Mouse (Mus musculus) embryo, embryonic 10.5 days (tissue): ENCODE measurements around the gene Ap2a1.
A peak's percentile ranks its signal among the peaks of the same experiment; 100 is the strongest.
"Not testable (repeated sequence)": the region's sequence is repeated elsewhere in the genome, so short reads cannot be mapped to it uniquely, and the experiment has no call there.

ENCODE experiments used
- DNase-seq: peaks from one replicate; pipeline ENCODE4 v3.0.0-alpha.2; 2015; ENCODE audit warnings: low spot score

The Ap2a1 gene

DNA sequence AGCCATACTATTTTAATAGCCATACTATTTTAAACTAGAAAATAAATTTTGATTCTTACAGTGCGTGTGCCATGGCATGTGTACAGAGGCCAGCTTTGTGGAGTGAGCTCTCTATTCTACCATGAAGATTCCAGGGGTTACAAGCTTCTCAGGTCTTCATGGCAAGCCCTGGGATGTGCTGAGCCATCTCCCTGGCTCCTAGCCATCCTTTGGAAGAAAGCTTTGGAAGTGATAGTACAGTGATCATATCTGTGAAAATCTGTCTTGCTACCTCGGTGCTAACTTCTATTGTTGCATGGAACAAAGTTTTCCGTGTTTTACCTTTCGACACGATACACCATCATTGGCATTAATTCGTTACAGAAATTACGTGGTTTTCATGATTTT, 34.1 kb downstream of the Ap2a1 start:
- no peak for DNase-seq

DNA sequence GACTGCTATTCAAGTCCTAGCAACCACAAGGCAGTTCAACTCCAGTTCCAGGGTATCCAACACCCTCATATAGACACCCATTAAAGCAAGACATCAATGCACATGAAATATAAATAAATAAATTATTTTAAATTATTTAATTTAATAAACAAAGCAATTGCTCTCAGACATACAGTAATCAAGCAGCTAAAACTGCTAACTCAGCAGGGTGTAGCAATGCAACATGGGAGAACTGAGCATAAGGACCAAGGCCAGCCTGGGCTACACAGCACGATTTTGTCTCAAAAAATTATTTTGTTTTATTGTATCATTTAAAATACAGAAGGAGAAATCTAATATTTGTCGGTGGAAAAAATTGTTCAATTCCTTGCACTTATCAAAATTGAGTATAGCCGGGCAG, 35.1 kb downstream of the Ap2a1 start:
- no peak for DNase-seq

DNA sequence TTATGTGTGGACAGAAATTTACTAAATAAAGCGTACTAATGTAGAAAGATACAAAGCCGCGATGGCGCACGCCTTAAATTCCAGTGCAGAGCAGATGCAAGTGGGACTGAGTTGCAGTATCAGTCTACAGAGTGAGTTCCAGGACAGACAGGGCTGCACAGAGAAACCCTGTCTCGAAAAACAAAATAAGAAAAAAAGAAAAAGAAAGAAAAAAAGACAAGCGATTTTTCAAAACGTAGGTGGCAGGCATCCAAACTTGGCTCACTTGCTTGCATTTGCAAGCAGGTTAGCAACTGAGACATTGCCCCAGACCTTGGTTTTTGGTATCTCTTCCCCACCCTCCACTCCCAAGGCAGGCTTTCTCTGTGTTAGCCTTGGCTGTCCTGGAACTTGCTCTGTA, 36.1 kb downstream of the Ap2a1 start:
- DNase-seq = peak; percentile 35

DNA sequence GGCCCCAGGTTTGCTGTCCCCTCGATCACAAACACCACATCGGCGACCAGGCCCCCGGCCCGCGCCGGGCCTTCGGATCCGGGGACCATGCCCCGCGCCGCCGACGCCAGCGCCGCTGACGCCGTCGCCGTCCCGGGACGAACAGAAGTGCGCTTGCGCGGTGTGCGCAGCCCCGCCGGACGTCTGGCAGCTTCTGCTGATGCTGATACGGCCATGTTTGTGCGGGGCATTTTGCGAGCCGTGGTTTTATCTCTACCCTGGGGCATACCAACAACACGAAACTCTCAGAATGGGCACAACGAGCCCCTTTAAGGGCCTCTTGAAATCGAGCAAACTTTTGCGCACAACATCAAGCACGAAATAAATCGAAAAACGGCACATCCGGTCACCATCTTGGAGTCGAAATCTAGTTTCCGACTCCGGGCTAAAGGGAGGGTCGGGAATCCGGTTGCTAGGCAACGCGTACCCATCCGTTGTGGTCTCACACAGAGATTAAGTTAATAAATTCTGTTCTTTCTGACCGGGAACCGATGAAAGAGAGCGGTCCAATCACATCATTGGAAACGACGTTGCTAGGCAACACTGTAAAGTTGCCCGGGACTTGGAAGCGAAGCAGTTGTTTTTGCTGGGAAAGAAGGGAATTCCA, 36.9 kb downstream of the Ap2a1 start, which contains the start of gene Med25:
TSS of gene Med25 (minus strand) at position 437 of the 646 bp plus-strand sequence.
- DNase-seq = peak; percentile 98

DNA sequence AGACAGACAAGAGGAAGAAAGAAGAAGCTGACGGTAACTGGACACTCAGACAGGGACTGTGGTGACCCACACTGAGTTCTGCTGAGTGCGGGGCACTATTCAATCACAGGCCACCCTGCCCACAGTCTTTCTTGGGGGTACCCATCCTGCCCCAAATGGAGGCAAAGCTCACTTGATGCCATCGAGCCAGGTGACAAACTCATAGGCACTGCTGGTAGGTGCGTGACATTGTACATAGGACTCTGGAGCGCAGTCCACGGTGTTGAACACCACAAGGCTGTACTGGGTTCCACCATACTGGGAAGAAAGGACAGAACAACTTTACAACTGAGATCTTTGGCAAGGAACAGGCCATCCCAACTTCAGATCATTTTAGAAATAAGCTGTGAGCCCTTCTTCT, 37.7 kb downstream of the Ap2a1 start:
- no peak for DNase-seq

DNA sequence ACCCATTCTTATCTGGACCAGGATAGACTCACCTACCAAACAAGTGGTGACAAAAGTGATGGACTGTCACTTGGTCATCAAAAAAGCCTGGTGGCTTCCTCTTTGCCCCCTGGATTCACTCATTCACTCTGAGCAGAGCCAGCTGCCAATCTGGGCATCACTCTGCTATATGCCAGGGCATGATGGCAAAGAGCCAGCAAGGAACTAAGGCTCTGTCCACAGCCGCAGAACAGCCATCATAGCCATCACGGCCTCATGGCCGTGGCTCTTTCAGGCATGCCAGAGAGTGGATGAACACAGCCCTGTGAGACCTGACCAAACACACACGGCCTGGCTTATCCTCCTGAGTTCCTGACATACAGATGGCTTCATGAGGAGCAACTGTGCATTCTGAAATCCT, 38.6 kb downstream of the Ap2a1 start:
- DNase-seq = no peak

DNA sequence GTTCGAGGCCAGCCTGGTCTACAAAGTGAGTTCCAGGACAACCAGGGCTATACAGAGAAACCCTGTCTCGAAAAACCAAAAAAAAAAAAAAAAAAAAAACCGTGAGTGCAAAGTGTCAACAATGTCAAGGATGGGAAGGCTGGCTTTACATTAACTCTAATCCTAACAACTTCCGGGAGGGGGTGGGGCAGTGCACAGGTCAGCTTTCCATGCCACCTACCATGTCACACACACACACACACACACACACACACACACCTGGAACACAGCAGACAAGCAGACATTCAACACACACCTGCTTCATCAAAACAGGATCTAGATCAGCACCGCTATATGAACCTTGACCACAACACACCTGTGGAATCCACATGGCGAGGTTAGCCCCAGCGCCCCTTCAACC, 39.1 kb downstream of the Ap2a1 start:
- no peak for DNase-seq

DNA sequence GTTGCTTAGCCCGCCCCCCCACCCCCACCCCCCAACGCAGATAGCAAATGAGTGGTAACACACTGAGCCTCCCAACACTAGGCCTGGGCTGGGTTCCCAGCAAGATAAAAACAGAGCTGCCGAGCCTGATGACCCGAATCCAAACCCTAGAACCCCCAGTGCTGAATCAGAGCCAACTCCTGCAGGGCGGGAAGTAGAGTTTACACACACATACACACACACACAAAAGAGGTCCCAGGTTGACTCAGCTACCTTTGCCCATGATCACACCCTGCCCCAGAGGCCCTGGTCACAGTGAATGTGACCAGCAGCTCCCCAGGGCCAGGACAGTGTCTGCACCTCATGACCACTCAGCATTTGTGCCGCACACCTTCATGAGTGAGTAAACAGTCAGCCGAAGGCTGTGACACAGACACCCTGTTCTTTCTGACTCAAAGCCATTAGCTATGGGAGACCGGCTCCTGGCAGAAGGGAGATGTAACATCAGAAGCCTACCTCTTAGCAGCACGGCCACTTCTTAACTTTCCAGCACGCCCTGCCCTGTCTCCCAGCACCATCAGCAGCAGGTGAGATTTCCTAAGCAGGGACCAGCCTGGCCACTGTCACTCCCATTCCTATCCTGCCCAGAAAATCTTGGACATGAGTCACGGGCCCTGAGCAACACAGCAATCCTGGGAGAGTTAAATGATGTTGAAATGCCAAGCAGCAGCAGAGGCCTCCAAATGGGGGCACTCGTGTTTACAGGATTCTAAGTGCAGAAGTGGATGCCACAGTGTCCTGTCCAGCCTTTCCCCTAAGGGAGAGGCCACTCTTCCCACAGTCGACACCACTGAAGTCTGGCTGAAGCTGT, 40.8 kb downstream of the Ap2a1 start:
- DNase-seq = no peak

DNA sequence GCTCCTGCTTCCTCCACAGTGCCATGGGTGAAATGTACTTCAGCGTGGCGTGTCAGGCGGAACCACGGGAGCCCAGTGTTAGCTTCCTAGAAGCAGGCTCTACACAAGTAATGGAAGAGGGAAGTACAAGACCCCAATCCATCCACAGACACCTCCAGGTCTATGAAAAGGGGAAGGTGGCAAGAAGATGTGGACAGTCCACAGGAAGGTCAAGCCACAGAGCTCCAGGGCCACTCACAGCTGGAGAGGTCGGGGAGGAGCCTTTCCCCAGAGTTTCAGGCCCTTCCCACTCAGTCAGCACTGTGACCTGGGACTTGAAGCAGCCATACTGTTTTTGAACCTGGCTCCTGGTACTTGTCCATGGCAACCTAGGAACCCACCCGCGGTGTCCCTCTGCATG, 42.3 kb downstream of the Ap2a1 start:
- DNase-seq = no peak

DNA sequence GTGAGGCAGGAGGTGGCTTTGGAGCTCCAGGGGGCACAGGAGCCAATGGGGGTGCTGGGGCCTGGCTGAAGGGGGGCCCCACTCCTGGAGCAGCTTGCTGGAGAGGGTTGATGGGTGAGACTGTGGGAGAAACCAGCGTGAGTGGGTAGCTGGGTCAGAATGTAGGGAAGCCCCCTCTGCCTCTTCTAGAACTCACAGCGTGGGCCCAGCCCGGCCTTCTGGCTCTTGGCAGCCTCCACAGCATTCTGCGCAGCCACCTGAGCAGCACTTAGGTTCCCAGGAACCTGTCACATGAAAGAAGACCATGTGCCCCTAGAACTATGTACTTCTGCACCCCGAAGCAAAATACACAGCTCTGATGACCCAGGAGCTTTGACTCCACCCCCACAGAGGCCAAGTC, 44.7 kb downstream of the Ap2a1 start:
- DNase-seq = no peak

DNA sequence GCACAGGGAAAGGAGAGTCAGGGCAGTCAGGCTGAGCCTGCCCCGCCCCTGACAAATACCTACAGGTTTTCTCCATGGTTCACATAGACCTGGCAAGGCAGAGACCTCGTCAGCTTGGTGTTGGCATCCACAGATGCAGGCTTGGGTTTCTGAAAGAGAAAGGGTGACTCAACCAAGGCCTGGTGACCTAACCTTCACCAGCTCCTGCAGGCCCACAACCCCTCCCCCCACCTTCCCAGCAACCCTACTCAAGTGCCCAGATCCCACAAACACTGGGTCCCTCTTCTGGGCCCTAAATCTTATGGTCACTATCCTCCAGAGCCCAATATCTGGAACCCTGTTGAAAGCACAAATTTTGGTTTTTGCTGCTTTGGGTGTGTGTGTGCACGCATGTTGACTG, 46.3 kb downstream of the Ap2a1 start:
- no peak for DNase-seq

DNA sequence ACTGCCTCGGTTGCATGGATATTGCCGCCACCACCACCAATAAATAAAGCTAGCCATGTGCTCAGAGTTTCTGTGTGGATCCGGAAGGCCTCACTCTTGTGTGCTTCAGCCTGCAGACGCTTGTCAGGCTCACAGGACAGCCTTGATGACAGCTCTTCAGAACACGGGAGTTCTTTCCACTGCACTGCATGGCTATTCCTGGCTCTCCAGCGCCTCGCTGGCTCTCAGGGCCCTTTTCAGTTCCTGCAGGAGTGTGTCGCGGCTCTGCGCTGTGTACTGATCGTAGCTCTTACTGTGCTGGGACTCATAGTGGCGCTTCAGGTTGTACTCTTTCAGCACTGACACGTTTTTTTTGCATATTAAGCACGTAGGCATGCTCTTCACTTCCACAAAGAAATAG, 51.5 kb downstream of the Ap2a1 start:
- no peak for DNase-seq

DNA sequence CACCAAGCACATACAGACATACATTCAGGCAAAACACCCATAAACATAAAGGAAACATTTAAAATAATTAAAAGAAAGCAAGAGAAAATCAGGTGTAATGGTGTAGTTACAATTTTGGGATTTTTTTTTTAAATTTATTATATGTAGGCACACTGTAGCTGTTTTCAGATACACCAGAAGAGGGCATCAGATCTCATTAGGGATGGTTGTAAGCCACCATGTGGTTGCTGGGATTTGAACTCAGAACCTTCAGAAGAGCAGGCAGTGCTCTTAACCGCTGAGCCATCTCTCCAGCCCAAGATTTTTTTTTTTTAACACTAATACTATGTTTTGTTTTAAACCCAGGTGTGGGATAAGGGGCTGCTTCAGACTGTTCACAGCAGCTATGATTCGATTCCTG, 57.5 kb downstream of the Ap2a1 start:
- not testable (repeated sequence) for DNase-seq

DNA sequence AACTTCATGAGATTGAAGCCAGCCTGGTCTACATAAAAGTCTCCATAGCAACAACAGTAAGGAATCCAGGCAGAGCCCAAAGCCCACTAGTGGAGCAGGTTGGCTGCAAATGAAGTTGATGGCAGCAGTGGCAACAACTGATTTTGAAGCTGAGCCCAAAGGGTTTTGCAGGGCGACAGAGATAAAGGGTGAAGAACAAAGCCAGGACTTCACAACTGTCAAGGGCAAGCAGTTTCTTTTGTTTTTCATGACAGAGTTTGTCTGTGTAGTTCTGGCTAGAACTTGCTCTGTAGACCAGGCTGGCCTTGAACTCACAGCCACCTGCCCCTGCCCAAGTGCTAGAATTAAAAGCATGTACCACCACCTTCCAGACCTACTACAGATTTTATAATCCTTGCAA, 58.1 kb downstream of the Ap2a1 start:
- DNase-seq = no peak

DNA sequence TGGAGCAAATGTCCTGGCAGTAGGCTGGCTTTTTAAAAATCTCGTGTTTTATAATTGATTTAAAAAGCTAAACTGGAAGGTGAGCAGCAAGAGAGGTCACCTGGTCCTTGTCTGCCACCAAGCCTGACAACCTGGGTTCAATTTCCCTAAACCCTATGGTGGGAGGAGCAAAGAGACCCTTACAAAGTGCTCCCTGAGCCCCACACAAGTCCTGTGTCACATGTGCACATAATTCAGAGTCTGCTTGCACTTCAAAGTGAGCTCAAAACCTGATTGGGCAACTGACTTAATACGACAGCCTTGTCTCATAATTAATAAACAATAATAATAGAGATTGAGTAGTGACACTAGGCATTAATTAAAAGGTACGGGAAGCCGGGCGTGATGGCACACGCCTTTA, 58.7 kb downstream of the Ap2a1 start:
- DNase-seq = no peak

DNA sequence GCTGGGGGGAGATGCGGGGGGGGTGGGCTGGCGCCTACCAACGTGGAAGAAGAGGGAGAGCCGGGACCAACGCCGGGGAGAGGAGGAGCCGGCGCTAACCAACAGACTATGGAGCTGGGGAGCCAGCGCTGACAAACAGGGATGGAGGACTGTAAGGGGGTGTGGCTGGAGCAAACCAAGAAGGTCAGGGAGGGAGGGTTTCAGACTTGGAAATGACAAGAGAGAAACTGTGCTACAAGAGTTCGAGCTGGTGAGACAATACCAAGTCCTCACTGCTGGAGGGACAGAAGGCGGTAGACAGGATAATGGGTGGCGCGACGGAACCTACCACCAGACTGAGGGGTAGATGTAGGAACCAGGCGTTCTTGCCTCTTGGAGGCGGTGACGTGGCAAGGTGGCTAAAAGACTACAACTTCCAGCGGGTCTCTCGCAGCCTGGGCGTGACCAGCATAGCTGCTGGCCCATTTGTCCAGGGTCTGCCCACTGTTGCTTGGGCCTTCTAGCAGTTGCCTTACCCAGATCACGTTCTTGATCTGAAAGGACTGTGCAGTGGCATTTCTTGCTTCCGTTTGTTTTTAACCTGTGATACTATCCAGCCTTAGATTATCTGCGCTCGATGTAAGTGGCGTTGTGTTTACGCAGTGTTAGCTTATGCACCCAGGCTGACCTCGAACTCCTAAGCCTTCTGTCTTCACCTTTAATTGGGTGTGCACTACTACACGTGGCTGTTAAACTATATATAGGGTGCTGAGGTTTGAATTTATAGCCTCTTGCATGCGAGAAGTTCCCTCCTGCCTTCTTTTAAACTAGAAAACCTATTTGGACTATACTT, 59.4 kb downstream of the Ap2a1 start, which contains the start of gene Ptov1:
TSS of gene Ptov1 (minus strand) at position 92 of the 832 bp plus-strand sequence.
- peak; percentile 97 for DNase-seq

DNA sequence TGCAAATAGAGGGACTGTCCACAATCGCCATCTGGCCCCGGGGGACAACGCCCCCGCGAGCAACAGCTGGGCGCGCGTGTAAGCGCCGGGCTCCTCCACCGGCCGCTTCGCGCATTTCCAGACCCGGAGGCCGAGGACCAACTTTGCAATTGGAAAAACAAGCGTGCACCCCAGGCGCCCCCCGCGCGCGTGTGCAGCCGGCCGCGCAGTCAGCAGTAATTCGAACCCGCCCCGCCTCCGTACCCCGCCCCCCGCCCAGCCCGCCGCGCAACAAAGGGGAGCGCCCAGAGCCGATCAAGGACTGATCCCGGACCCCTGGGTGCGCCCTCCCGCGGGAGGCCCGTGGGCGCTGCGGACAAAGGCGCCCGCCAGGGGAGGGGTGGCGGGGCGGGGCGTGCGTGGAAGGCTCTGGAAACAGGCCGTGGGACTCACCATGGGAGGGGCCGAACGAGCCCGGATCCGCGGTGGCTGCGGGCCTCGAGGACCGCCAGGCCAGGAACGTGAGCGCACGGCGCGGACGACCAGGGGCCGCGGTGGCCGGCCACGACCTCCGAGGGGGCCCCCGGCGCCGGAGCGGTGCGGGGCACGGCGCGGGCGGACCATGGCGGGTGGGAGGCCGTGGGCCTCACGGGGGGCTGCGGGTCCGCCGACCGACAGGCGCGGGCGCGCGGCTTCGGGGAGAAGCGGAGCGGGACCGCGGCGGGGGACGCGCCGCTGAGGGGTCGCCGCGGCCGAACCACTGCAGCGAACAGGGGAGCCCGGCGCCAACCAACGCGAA, 60.2 kb downstream of the Ap2a1 start:
- DNase-seq = peak; percentile 67

DNA sequence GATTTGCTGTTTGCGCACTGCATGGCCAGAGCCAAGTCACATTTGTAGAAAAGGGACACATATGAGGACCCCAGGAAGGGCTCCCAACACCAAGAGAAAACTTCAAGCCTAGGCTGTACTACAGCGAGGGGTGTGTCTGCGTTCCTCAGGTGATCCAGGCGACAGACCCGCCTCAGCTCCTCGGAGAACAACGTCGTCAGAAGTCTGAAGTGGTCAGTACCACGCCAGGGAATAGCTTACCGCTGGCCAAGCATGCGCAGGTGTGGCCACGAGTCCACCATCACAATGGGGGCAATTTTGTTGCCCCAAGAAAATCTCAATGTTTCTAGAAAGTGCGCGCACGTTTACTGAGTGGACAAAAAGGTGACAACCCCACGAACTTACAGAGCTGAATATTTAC, 60.8 kb downstream of the Ap2a1 start:
- peak; percentile 22 for DNase-seq

DNA sequence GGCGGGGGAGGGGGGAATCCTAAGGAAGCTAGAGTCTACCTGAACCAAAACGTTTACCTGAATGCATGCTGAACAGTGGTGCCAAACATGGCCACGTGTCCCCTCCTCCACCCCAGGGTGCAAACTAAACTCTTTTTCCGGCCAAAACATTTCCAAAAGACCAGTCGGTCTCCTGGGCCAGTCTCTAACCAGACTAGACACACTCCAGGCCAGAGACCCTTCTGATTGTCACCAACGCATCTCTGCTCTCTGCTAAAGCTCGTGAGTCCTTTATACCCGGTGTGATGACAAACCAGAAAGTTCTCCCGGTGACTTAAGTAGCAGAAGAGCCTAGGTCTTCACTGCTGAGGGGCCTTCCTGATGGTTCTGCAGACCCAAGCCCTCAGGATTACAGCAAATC, 61.5 kb downstream of the Ap2a1 start:
- no peak for DNase-seq

DNA sequence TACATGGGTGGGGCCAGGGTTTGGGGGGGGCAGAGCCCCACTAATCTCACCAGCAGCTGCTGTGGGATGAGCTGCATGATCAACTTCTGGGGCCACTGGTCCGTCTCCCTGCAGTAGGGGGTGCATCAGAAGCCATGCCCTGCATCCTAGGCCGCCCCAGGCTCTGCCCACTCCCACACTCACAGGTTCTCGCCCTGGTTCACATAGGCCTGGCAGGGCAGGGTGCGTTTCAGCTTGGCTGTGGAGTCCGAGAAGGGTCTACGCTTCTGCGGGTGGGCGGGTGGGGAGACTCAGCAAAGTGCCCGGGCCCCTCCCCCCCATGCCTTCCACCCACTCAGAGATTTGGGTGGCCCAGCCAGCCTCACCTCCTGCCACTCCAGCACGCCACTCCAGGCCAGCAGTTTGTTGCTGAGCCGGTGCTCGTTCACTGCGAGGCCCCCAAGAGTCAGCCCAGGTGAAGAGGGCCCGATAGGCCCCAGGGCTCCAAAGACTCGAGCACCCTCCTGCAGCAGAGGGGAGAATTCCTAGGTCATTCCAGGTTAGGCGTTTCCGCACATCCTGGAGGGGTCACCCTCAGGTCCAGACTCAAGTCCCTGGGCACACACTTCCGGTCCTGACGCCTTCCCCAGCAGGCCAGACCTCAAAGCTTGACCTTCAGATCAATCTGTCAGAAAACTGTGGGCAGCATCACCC, 62.1 kb downstream of the Ap2a1 start:
- no peak for DNase-seq

DNA sequence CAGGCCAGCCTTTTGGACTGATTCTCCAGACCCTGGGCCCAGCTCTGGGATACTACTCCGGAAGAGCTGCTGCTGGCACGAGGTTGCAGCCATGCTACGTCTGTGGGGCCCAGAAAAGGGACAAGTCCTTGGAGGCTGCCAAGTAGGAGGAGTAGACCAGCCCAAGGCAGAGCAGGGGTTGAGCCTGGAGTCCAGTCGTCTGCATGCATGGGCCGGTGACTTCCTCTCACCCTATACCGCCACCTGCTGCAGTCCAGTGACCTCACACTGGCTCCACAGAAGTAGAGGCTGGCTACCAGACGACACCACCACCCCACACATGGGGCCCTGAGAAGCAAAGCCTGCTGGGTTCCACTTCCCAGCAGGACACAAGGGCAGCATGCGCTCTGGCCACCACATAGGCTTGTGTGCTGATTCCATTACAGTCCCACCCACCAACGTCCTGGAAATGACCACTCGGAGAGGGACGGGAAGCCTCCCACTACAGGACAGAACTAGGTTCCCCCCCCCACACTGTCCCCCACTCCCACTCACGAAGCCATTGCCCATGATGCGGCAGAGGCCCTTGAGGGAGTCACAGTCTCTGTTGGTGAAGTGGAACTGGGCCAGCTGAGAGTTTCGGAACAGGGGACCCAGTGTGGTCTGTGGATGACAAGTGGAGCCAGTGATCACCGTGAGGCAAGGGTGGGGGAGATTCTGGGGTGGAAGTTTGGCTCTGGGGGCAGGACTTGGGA, 62.9 kb downstream of the Ap2a1 start:
- DNase-seq = no peak
